Mouse (Mus musculus): ENCODE results near the gene Kctd2. TPM values are rescaled to one million over a fixed set of nuclear protein-coding genes. Genes with fewer than 3 reads are reported as not detected.

Kctd2 gene
- polyA plus RNA-seq, 1 experiment, result 37.8 TPM

GRCm38 (mm10) chr11:115427482-115428331 lies 7.8 kb downstream of the Kctd2 start:
- 40% methylated on average over 20 of the region's 20 CpGs for WGBS
- H3K36me3 ChIP-seq (ENCODE audit: control insufficient read depth, insufficient read depth, low read length), result 0 out of 2 replicates have a peak, but pooled peaks cover 2% of the 10 kb centered on the region
- peak overlapping the region; percentile 25 for H3K4me3 ChIP-seq (ENCODE audit: insufficient read depth, low read depth, low read length)
- TF ChIP-seq CTCF (conservative IDR thresholded peaks at IDR 0.05; ENCODE audit: insufficient read depth, insufficient read length, low read depth, low read length) (peak; percentile 88), POLR2A (IDR thresholded peaks at IDR 0.05; ENCODE audit: low read depth, low read length) (no peak)
- H3K27me3 ChIP-seq (replicated peaks; ENCODE audit: control insufficient read depth, insufficient read depth, low read length), result no peaks in the 10 kb centered on the region
- H3K27ac ChIP-seq (ENCODE audit: insufficient read depth, low read depth, low read length), result peak overlapping the region; percentile 33; the same call in 1 of the 2 replicates
- no peaks in the 10 kb centered on the region; the same call in 1 of the 2 replicates for H3K4me1 ChIP-seq (ENCODE audit: control insufficient read depth, insufficient read depth, low read length)
- peak; percentile 86 for DNase-seq

GRCm38 (mm10) chr11:115429307-115429706 lies 9.4 kb downstream of the Kctd2 start:
- Histone ChIP-seq H3K4me1 (ENCODE audit: control insufficient read depth, insufficient read depth, low read length) (no peaks in the 10 kb centered on the region; the same call in 1 of the 2 replicates), H3K27ac (ENCODE audit: insufficient read depth, low read depth, low read length) (no peak overlapping the region), H3K36me3 (ENCODE audit: control insufficient read depth, insufficient read depth, low read length) (0 out of 2 replicates have a peak, but pooled peaks cover 2% of the 10 kb centered on the region), H3K4me3 (ENCODE audit: insufficient read depth, low read depth, low read length) (no peak overlapping the region), H3K27me3 (replicated peaks; ENCODE audit: control insufficient read depth, insufficient read depth, low read length) (no peaks in the 10 kb centered on the region)
- TF ChIP-seq POLR2A (IDR thresholded peaks at IDR 0.05; ENCODE audit: low read depth, low read length), result no peak
- TF ChIP-seq CTCF (conservative IDR thresholded peaks at IDR 0.05; ENCODE audit: insufficient read depth, insufficient read length, low read depth, low read length), result no peak
- WGBS, result 76% methylated on average over 7 of the region's 7 CpGs
- DNase-seq, result no peak

- TF ChIP-seq POLR2A (IDR thresholded peaks at IDR 0.05; ENCODE audit: low read depth, low read length) (no peak), CTCF (conservative IDR thresholded peaks at IDR 0.05; ENCODE audit: insufficient read depth, insufficient read length, low read depth, low read length) (no peak)
- Histone ChIP-seq H3K27me3 (replicated peaks; ENCODE audit: control insufficient read depth, insufficient read depth, low read length) (no peaks in the 10 kb centered on the region), H3K36me3 (ENCODE audit: control insufficient read depth, insufficient read depth, low read length) (0 out of 2 replicates have a peak, but pooled peaks cover 2% of the 10 kb centered on the region), H3K27ac (ENCODE audit: insufficient read depth, low read depth, low read length) (no peak overlapping the region), H3K4me1 (ENCODE audit: control insufficient read depth, insufficient read depth, low read length) (no peaks in the 10 kb centered on the region; the same call in 1 of the 2 replicates), H3K4me3 (ENCODE audit: insufficient read depth, low read depth, low read length) (no peak overlapping the region)
- DNase-seq, result no peak
- 90% methylated on average over 6 of the region's 6 CpGs for WGBS
Measured at GRCm38 (mm10) chr11:115430561-115430960, 10.6 kb downstream of the Kctd2 start.

- H3K27me3 ChIP-seq (replicated peaks; ENCODE audit: control insufficient read depth, insufficient read depth, low read length), result no peaks in the 10 kb centered on the region
- no peak overlapping the region for H3K4me3 ChIP-seq (ENCODE audit: insufficient read depth, low read depth, low read length)
- H3K27ac ChIP-seq (ENCODE audit: insufficient read depth, low read depth, low read length), result no peak overlapping the region
- 43% methylated on average over 4 of the region's 4 CpGs for WGBS
- TF ChIP-seq CTCF (conservative IDR thresholded peaks at IDR 0.05; ENCODE audit: insufficient read depth, insufficient read length, low read depth, low read length) (no peak), POLR2A (IDR thresholded peaks at IDR 0.05; ENCODE audit: low read depth, low read length) (no peak)
- no peak for DNase-seq
- 0 out of 2 replicates have a peak, but pooled peaks cover 2% of the 10 kb centered on the region for H3K36me3 ChIP-seq (ENCODE audit: control insufficient read depth, insufficient read depth, low read length)
- no peaks in the 10 kb centered on the region; the same call in 1 of the 2 replicates for H3K4me1 ChIP-seq (ENCODE audit: control insufficient read depth, insufficient read depth, low read length)
Measured at GRCm38 (mm10) chr11:115432814-115433213, 12.9 kb downstream of the Kctd2 start.

GRCm38 (mm10) chr11:115433342-115433741 lies 13.4 kb downstream of the Kctd2 start:
- no peak overlapping the region for H3K4me3 ChIP-seq (ENCODE audit: insufficient read depth, low read depth, low read length)
- no peaks in the 10 kb centered on the region for H3K27me3 ChIP-seq (replicated peaks; ENCODE audit: control insufficient read depth, insufficient read depth, low read length)
- no peaks in the 10 kb centered on the region for H3K4me1 ChIP-seq (ENCODE audit: control insufficient read depth, insufficient read depth, low read length)
- no peak for DNase-seq
- no peak overlapping the region for H3K27ac ChIP-seq (ENCODE audit: insufficient read depth, low read depth, low read length)
- 0 out of 2 replicates have a peak, but pooled peaks cover 2% of the 10 kb centered on the region for H3K36me3 ChIP-seq (ENCODE audit: control insufficient read depth, insufficient read depth, low read length)
- 73% methylated on average over 6 of the region's 6 CpGs for WGBS
- TF ChIP-seq CTCF (conservative IDR thresholded peaks at IDR 0.05; ENCODE audit: insufficient read depth, insufficient read length, low read depth, low read length), result no peak
- TF ChIP-seq POLR2A (IDR thresholded peaks at IDR 0.05; ENCODE audit: low read depth, low read length), result no peak

- 25% methylated on average over 31 of the region's 31 CpGs for WGBS
- Histone ChIP-seq H3K27me3 (replicated peaks; ENCODE audit: control insufficient read depth, insufficient read depth, low read length) (no peaks in the 10 kb centered on the region), H3K4me1 (ENCODE audit: control insufficient read depth, insufficient read depth, low read length) (no peaks in the 10 kb centered on the region), H3K27ac (ENCODE audit: insufficient read depth, low read depth, low read length) (no peak overlapping the region), H3K4me3 (ENCODE audit: insufficient read depth, low read depth, low read length) (peak overlapping the region; percentile 18; the same call in 1 of the 2 replicates), H3K36me3 (ENCODE audit: control insufficient read depth, insufficient read depth, low read length) (no peaks in the 10 kb centered on the region)
- TF ChIP-seq POLR2A (IDR thresholded peaks at IDR 0.05; ENCODE audit: low read depth, low read length) (no peak), CTCF (conservative IDR thresholded peaks at IDR 0.05; ENCODE audit: insufficient read depth, insufficient read length, low read depth, low read length) (no peak)
- no peak for DNase-seq
Measured at GRCm38 (mm10) chr11:115435596-115436337, 15.8 kb downstream of the Kctd2 start.
